Mouse (Mus musculus) embryonic facial prominence, embryonic 13.5 days (tissue): ENCODE data around the gene March10. TPM values are rescaled to one million over a fixed set of nuclear protein-coding genes. Genes with fewer than 3 reads are reported as not detected.

Experiments used
- ATAC-seq: fragments of 200-750 bp; cut with Nextera tagmentation; 2 replicates; pipeline ENCODE4 v1.8.0; 2017; ENCODE audit warnings: low read depth; ENCODE audit not compliant: insufficient number of reproducible peaks, insufficient read depth, low FRiP score, low TSS enrichment
- H3K27ac ChIP-seq: fragments of 300-500 bp; sonication (generic); 2 replicates; pipeline ENCODE4 v1.5.1; 2015; ENCODE audit warnings: moderate library complexity, mild to moderate bottlenecking, inconsistent platforms
- H3K27me3 ChIP-seq: fragments of 300-500 bp; sonication (generic); 2 replicates; pipeline ENCODE4 v1.6.1; 2015; ENCODE audit warnings: mild to moderate bottlenecking, inconsistent platforms
- H3K36me3 ChIP-seq: fragments of 300-500 bp; sonication (generic); 2 replicates; pipeline ENCODE4 v1.6.1; 2015; ENCODE audit warnings: mild to moderate bottlenecking, inconsistent platforms
- H3K4me1 ChIP-seq: fragments of 300-500 bp; sonication (generic); 2 replicates; pipeline ENCODE4 v1.6.1; 2015; ENCODE audit warnings: inconsistent platforms
- H3K4me2 ChIP-seq: fragments of 300-500 bp; sonication (generic); 2 replicates; pipeline ENCODE4 v1.6.1; 2015; ENCODE audit warnings: moderate library complexity, mild to moderate bottlenecking, inconsistent platforms
- H3K4me3 ChIP-seq: fragments of 300-500 bp; sonication (generic); 2 replicates; pipeline ENCODE4 v1.5.1; 2015; ENCODE audit warnings: mild to moderate bottlenecking, inconsistent platforms
- H3K9ac ChIP-seq: fragments of 300-500 bp; sonication (generic); 2 replicates; pipeline ENCODE4 v1.6.1; 2015; ENCODE audit warnings: mild to moderate bottlenecking, inconsistent platforms
- H3K9me3 ChIP-seq: fragments of 300-500 bp; sonication (generic); 2 replicates; pipeline ENCODE4 v1.6.1; 2016; ENCODE audit warnings: inconsistent platforms
- WGBS: fragments of 180-500 bp; shearing (Covaris S2); methylation state at CpG from one replicate; pipeline ENCODE4 v1.1.7; 2015; ENCODE audit warnings: mixed read lengths; 5-methylcytosine and 5-hydroxymethylcytosine counted together
- polyA plus RNA-seq: library from polyadenylated mRNA; unstranded; fragments of >200 nt; fragmentation: Nextera tagmentation; extraction: Ambion mirVana; gene quantifications from 2 replicates; pipeline ENCODE4 v1.2.1, GENCODE M21; 2015

Gene March10
- polyA plus RNA-seq, 1 experiment from 2014 or later: not detected

DNA sequence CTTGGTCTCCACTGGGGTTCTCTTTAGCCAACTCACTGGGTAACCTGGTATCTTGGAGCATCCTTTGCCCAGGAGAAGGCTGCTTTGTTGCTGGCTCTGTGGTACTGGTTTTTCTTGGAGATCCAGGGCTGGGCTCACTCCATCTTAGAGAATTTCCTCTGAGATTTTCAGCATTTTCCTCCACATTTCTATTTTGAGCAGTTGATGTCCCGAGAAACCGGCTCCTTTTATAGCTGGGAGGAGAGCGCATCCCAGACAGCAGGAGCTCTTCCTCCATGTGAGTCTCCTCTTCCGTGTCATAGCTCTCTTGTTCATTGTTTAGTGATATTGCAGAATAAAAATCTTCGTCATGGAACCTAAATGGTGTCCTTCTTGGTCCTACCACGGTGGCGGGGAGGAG, 66.2 kb downstream of the March10 start:
- no peak for ATAC-seq
- WGBS: 89% methylated on average over 7 of the region's 7 CpGs

DNA sequence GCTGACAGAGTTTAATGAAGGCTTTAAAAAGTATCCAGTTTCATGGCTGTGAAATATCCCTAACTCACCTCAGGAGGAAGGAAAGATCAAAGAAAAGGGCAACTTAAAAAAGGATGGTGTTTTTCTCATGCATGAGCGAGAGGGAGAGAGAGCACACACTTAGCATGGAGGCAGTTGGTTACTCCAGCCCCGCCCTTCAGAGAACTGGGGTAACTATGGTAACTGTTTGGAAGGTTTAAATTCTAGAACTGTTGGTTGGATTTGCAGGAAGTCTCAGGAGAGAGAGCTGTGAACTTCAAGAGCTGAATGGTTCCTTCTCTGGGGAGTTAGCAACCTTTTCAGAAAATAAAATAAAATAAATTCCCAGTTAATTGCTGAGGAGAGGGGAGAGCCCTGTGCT, 67.9 kb downstream of the March10 start:
- WGBS: 42% methylated on average over 2 of the region's 2 CpGs
- H3K9me3 ChIP-seq: peaks cover 3% of the 10 kb centered on the region; the same call in 1 of the 2 replicates
- ATAC-seq: no peak
- no peak overlapping the region for H3K9ac ChIP-seq
- no peak overlapping the region for H3K4me3 ChIP-seq
- peaks cover 4% of the 10 kb centered on the region; the same call in 1 of the 2 replicates for H3K4me1 ChIP-seq
- no peaks in the 10 kb centered on the region for H3K27me3 ChIP-seq
- no peak overlapping the region for H3K27ac ChIP-seq
- no peaks in the 10 kb centered on the region for H3K36me3 ChIP-seq
- H3K4me2 ChIP-seq: no peak overlapping the region

More for the DNA sequence above, 66.2 kb downstream of the March10 start:
- H3K27ac ChIP-seq: no peak overlapping the region
- H3K36me3 ChIP-seq: no peaks in the 10 kb centered on the region
- 0 out of 2 replicates have a peak, but pooled peaks cover 5% of the 10 kb centered on the region for H3K9me3 ChIP-seq
- H3K4me1 ChIP-seq: peaks cover 4% of the 10 kb centered on the region; the same call in 1 of the 2 replicates
- no peaks in the 10 kb centered on the region for H3K27me3 ChIP-seq
- no peak overlapping the region for H3K4me2 ChIP-seq
- no peak overlapping the region for H3K9ac ChIP-seq
- H3K4me3 ChIP-seq: no peak overlapping the region

DNA sequence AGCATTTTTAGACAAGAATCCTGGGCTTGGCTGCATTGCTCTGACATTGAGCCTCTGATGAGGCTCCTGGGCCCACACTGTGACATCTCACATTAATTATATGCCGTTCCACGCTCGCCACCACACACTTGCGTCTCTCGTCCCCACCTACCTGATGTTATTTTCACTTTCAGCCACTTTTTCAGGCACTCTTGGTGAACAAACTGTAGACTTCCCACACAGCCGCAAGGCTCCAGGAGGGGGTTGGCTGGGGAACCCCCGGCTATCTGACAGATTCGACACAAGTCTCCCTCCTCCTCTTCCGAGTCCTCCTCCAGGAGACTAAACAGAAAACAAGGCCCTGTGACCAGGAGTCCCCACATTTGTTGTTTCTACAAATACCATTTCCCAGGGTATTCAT, 71.3 kb downstream of the March10 start:
- Histone ChIP-seq H3K9ac (no peak overlapping the region), H3K4me1 (peaks cover 4% of the 10 kb centered on the region; the same call in 1 of the 2 replicates), H3K4me2 (no peak overlapping the region), H3K4me3 (no peak overlapping the region), H3K27me3 (no peaks in the 10 kb centered on the region), H3K36me3 (no peaks in the 10 kb centered on the region), H3K27ac (no peak overlapping the region), H3K9me3 (peaks cover 3% of the 10 kb centered on the region; the same call in 1 of the 2 replicates)
- no peak for ATAC-seq
- 92% methylated on average over 9 of the region's 9 CpGs for WGBS

DNA sequence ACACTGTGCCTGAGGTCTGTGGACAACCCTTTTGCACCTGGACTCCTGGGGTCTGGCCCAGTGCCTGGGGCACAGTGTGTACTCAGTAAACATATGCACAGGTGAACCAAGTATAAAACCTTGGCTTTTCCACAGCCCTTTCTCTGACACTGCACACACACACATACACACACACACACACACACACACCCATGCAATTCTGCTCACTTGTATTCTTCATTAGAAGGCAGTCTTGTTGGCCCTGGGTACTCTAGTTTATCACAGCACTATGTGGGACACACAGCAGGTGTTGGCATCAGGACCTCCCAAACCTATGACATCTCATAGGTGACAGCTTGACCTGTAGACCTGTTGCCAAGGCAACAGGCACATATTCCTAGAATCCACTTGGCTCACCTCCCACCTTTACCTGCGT, 80.7 kb downstream of the March10 start:
- Histone ChIP-seq H3K4me3 (no peak overlapping the region), H3K9me3 (no peaks in the 10 kb centered on the region), H3K27me3 (no peaks in the 10 kb centered on the region), H3K9ac (no peak overlapping the region), H3K4me1 (no peaks in the 10 kb centered on the region), H3K4me2 (no peak overlapping the region), H3K27ac (no peak overlapping the region), H3K36me3 (no peaks in the 10 kb centered on the region)
- no peak for ATAC-seq
- WGBS: 91% methylated on average over 1 of the region's 1 CpGs

DNA sequence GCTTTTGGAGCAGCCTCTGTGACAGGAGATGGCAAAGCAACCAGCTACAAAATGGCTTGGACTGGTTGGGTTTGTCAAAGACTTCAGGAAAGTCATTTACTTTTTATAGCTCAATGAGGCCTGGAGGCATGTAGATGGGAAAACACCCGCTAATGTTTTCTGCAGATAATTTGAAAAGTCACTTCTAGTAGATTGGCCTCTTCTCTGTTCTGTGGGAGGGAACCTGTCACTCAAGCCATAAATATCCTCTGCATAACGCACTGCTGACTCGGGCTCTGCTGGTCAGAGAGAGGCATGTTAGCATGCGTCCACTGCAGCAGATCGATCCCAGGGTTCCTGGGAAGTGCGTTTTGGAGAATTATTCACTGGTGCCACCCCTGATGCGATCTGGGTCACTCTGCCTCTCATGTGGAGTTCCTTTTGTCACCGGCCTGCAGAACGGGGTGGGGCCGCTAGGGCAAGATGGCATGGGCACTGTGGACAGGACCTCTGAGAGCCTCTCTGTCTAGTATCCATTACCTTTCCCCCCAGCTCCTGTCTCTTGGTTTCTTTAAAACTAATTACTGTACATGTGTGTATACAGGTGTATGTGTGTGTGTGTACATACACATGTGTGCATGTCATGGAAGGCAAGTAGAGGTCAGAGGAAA, 81.9 kb downstream of the March10 start:
- 79% methylated on average over 10 of the region's 10 CpGs for WGBS

DNA sequence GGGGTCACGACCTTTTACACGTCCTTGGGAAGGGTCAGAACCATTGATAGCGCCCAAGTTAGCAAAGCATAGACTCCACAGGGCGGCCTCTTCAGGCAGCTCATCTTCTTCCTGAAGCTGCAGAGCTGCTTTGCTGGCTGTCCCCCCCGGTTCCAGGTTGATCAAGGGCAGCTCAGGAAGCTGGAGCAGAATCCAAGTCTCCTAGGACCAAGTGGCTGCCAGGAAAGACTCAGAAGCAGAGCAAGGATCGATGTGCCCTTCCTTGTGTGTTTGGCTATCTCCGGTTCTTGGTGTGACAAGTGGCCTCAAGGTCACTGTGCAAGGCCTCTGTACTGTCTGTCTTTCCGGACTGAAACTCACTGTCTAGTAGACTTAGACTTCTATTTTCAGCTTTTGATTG, 82.7 kb downstream of the March10 start:
- Histone ChIP-seq H3K27me3 (no peaks in the 10 kb centered on the region), H3K27ac (no peak overlapping the region), H3K4me2 (no peak overlapping the region), H3K36me3 (no peaks in the 10 kb centered on the region), H3K4me3 (no peak overlapping the region), H3K9me3 (no peaks in the 10 kb centered on the region), H3K4me1 (no peaks in the 10 kb centered on the region), H3K9ac (no peak overlapping the region)
- no peak for ATAC-seq
- 74% methylated on average over 8 of the region's 8 CpGs for WGBS

More for the DNA sequence above, 81.9 kb downstream of the March10 start:
- Histone ChIP-seq H3K36me3 (no peaks in the 10 kb centered on the region), H3K4me2 (no peak overlapping the region), H3K27me3 (no peaks in the 10 kb centered on the region), H3K27ac (no peak overlapping the region), H3K4me1 (no peaks in the 10 kb centered on the region), H3K9me3 (no peaks in the 10 kb centered on the region), H3K9ac (no peak overlapping the region), H3K4me3 (no peak overlapping the region)
- ATAC-seq: no peak

DNA sequence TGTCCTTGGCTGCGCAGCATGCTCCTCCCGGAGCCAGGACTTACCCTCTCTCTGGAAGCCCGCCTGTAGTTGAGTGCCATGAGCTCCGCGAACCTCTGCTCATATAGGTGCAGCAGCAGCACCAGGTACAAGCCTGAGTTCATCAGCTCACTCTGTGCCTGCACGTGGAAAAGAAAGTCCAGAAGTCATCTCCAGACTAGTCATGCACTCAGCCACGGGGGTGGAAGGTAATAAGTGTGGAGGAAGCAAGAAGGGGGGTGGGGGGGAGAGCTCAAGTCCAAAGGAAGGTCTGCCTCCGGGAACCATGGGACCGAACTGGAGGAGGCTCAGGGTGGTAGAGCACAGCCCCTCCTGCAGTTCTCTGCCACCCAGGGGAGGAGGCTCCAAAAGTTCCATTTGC, 84.7 kb downstream of the March10 start:
- no peak for ATAC-seq
- no peak overlapping the region for H3K9ac ChIP-seq
- no peaks in the 10 kb centered on the region for H3K4me1 ChIP-seq
- H3K4me3 ChIP-seq: no peak overlapping the region
- no peaks in the 10 kb centered on the region for H3K36me3 ChIP-seq
- H3K9me3 ChIP-seq: no peaks in the 10 kb centered on the region
- H3K27ac ChIP-seq: no peak overlapping the region
- no peaks in the 10 kb centered on the region for H3K27me3 ChIP-seq
- 80% methylated on average over 9 of the region's 9 CpGs for WGBS
- no peak overlapping the region for H3K4me2 ChIP-seq

DNA sequence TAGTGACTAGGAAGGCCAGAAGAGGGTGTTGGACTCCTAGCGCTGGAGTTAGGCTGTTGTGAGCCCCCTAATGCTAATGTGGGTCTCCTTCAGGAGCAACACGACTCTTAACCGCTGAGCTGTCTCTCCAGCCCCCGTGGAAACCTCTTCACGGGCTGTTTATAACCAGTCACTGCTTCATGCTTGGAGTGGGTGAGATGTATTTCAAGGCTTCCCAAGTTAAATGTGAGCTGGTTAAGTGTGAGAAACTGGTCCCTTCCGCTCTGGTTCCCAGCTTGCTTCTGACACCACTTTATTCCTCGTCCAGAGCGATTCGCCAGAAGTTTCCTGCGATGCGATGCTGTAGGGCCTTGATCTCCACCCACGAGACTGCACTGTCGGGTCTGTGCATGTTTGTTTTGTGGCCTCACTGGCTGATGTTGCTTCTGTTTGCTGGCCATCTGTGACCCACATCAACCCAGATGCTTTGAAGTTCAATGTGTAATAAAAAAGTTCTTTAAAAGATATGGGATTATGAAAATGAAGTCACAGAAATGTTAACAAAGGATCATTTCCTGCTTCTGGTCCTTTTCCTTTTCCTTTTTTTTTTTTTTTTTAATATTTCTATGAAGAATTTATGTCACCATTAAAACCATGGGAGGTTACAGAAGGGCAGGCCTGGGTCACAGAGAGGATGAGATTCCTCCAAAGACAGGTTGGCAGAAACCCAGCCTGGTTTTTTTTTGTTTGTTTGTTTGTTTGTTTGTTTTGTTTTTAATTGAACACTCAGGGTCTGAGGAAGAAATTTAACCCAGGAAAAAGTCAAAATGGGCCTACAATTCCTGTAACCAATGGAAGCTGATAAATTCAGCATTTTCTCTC, 86.8 kb downstream of the March10 start:
- Histone ChIP-seq H3K4me3 (no peak overlapping the region), H3K27ac (no peak overlapping the region), H3K4me1 (peaks cover 3% of the 10 kb centered on the region), H3K36me3 (no peaks in the 10 kb centered on the region), H3K4me2 (no peak overlapping the region), H3K9ac (no peak overlapping the region), H3K9me3 (no peaks in the 10 kb centered on the region), H3K27me3 (no peaks in the 10 kb centered on the region; the same call in 1 of the 2 replicates)
- WGBS: 83% methylated on average over 13 of the region's 13 CpGs
- no peak for ATAC-seq

DNA sequence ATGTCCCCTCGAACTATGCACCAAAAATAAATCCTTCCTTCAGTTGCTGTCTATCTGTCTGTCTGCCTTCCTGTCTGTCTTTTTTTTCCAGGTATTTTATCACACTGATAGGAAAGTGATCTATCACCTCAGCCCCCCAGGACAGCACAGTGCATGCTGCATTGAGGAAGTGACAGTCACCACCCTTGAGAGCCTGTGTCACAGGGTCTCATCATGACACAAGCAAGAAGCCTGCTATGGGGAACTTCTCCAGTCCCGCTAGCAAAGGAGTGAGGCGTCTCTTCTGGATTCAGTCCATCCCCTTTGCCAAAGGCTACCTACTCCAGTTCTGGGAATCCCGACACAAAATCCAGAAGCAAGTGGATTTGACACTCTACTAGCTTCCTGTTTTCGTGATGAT, 87.7 kb downstream of the March10 start:
- no peak for ATAC-seq
- Histone ChIP-seq H3K36me3 (no peaks in the 10 kb centered on the region), H3K4me2 (no peak overlapping the region), H3K4me1 (peaks cover 12% of the 10 kb centered on the region), H3K27me3 (no peaks in the 10 kb centered on the region; the same call in 1 of the 2 replicates), H3K9me3 (no peaks in the 10 kb centered on the region), H3K9ac (no peak overlapping the region), H3K27ac (no peak overlapping the region), H3K4me3 (no peak overlapping the region)
- WGBS: 86% methylated on average over 5 of the region's 5 CpGs

DNA sequence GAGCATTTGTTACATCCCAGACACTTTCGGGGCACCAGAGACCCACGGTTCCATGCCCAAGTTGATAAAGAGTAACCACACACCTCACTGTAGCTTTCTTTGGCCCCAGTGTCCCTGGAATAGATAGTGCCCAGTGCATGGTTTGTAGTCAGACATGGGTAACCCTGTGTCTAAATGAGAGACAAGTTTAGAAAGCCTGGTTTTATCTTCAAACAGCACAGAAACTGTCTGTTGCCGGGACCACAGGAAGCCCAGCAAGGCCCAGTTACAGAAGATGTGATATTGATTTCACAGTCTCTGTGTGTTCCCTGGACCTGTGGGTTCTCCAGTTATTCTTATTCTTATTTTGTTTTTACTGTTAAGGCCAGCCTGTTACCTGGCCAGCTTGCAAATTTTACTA, 89.4 kb downstream of the March10 start:
- H3K4me1 ChIP-seq: peaks cover 20% of the 10 kb centered on the region
- no peak overlapping the region for H3K4me3 ChIP-seq
- no peak overlapping the region for H3K4me2 ChIP-seq
- H3K27ac ChIP-seq: no peak overlapping the region
- no peaks in the 10 kb centered on the region for H3K9me3 ChIP-seq
- 77% methylated on average over 3 of the region's 3 CpGs for WGBS
- no peaks in the 10 kb centered on the region; the same call in 1 of the 2 replicates for H3K27me3 ChIP-seq
- no peaks in the 10 kb centered on the region for H3K36me3 ChIP-seq
- no peak overlapping the region for H3K9ac ChIP-seq
- ATAC-seq: no peak

DNA sequence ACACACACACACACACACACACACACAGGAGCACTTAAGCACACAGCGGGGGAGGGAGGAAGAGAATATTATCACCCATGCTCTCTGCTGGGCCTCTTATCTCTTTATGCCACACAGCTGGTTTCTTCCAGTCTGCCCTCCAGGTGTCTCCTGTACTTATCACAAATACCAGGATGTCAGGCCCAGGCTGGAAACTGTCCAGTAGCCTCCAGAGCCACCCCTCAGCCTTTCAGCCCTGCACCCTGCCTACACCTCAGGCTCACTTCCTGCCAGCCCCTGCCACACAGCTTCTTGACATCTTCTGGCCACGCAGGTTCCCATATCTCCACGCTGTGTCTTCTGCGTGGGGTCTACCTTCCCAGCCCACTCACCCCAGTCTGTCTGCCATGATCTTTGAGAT, 90.5 kb downstream of the March10 start:
- H3K27me3 ChIP-seq: no peaks in the 10 kb centered on the region; the same call in 1 of the 2 replicates
- no peak for ATAC-seq
- H3K27ac ChIP-seq: no peak overlapping the region
- no peaks in the 10 kb centered on the region for H3K36me3 ChIP-seq
- peaks cover 20% of the 10 kb centered on the region for H3K4me1 ChIP-seq
- H3K9me3 ChIP-seq: no peaks in the 10 kb centered on the region
- H3K4me3 ChIP-seq: no peak overlapping the region
- no peak overlapping the region for H3K9ac ChIP-seq
- H3K4me2 ChIP-seq: no peak overlapping the region
- WGBS: 77% methylated on average over 3 of the region's 4 CpGs

DNA sequence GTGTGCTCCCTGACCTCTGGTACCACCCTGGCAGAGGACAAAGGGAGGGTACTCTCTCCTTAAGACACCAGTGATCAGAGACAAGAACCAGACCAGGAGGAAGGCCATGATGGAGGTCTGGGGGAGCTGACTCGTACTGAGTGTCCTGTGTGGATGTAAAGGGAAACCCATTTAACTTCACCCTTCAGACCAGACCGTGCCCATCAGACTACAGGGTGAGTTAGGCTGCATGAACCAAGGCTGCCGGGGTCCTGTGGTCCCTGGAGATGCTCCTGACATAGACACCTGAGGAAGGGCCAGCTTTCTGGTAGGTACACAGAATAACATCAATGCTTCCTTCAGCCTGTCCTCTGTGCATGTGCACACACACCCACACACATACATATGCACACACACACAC, 90.9 kb downstream of the March10 start:
- no peaks in the 10 kb centered on the region; the same call in 1 of the 2 replicates for H3K27me3 ChIP-seq
- ATAC-seq: no peak
- WGBS: 92% methylated on average over 3 of the region's 3 CpGs
- H3K4me3 ChIP-seq: no peak overlapping the region
- H3K4me1 ChIP-seq: peaks cover 20% of the 10 kb centered on the region
- H3K9me3 ChIP-seq: no peaks in the 10 kb centered on the region
- no peaks in the 10 kb centered on the region for H3K36me3 ChIP-seq
- H3K4me2 ChIP-seq: no peak overlapping the region
- no peak overlapping the region for H3K9ac ChIP-seq
- no peak overlapping the region for H3K27ac ChIP-seq
